Mouse (Mus musculus): Measurements from ENCODE around the gene Dusp22. TPM values are rescaled to one million over a fixed set of nuclear protein-coding genes. Genes with fewer than 3 reads are reported as not detected.

The Dusp22 gene
- polyA plus RNA-seq, 1 experiment, result 0.03 TPM

DNA sequence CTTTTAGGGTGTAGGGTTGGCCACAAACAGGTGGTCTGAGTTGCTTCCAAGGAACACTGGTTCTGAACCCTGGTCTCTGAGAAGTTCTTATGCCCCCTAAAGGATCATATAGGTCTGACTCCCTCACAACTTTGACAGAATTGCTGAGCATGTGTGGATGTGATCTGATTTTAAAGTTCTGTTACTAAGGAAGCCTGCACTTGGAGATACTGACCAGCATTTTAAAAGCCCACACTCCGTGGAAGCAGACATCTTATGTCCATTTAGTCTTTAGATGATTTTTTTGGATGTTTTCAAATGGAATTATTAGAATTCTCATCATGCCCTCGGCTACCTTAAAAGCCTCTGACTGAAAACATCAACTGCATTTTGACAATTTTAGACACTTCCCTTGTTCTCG is 95.8 kb downstream of the Dusp22 start:
- H3K36me3 ChIP-seq (ENCODE audit: control insufficient read depth), result no peaks in the 10 kb centered on the region
- H3K27me3 ChIP-seq (ENCODE audit: control insufficient read depth), result peaks cover 17% of the 10 kb centered on the region
- H3K9me3 ChIP-seq (ENCODE audit: control insufficient read depth, low read length), result no peaks in the 10 kb centered on the region
- H3K4me3 ChIP-seq (replicated peaks), result no peak overlapping the region
- H3K4me1 ChIP-seq (ENCODE audit: control insufficient read depth), result no peaks in the 10 kb centered on the region
- TF ChIP-seq TAL1 (IDR thresholded peaks at IDR 0.05; ENCODE audit: low read length) (no peak), GATA1 (IDR thresholded peaks at IDR 0.05; ENCODE audit: low read length) (no peak)

DNA sequence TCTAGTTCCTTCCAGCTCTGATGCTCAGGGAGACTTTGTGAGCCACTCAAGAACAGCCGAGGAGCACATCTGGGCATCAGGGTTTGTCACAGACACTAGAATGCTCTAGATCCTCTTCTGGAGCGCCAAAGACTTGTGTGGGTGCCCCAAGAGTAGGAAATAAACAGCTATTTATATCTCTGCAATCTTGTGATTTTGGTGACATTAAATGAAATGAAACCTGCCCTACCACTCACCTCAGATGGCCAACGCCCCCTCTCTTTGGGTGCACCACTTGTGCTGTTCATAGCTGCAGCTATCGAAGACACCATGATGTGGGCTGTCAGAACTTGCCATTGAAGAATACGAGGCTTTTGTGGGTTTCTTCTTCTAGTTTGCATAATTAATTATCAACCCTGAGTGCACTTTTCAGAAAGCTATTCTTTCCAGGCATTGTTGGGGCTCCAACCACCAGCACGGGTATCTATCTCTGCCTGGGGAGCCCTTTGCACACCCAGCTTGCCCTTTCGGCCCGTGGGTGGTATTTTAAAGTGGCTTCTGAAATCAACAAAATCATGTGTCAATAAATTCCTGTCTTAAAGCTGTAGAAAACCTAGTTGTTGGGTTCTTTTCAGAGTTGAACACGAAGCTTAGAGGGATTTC is 96.3 kb downstream of the Dusp22 start:
- H3K4me3 ChIP-seq (replicated peaks), result no peak overlapping the region
- no peaks in the 10 kb centered on the region for H3K4me1 ChIP-seq (ENCODE audit: control insufficient read depth)
- no peak for TF ChIP-seq TAL1 (IDR thresholded peaks at IDR 0.05; ENCODE audit: low read length)
- no peak for TF ChIP-seq GATA1 (IDR thresholded peaks at IDR 0.05; ENCODE audit: low read length)
- no peaks in the 10 kb centered on the region for H3K36me3 ChIP-seq (ENCODE audit: control insufficient read depth)
- peaks cover 11% of the 10 kb centered on the region for H3K27me3 ChIP-seq (ENCODE audit: control insufficient read depth)
- H3K9me3 ChIP-seq (ENCODE audit: control insufficient read depth, low read length), result no peaks in the 10 kb centered on the region

DNA sequence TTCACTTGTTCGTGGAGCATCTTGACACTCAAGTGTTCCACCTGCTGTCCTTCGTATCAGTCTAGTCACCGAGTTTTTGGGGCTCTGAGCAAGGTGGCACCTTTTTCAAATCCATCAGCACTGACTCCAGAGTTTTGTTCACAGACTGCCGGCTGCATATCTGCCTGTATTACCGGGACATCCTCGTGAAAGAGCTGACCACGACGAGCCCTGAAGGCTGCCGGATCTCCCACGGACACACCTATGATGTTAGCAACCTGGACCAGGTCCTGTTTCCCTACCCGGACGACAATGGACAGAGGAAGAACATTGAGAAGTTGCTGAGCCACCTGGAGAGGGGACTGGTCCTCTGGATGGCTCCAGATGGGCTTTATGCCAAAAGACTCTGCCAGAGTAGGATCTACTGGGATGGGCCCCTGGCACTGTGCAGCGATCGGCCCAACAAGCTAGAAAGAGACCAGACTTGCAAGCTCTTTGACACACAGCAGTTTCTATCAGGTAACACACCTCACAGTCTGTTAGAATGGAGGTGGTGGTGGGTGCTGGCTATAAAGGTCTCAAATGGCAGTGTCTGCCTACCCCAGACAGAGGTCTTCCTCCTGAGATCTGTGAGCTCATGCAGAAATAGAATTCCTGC is 97.6 kb downstream of the Dusp22 start:
- Histone ChIP-seq H3K36me3 (ENCODE audit: control insufficient read depth) (no peaks in the 10 kb centered on the region), H3K4me1 (ENCODE audit: control insufficient read depth) (no peaks in the 10 kb centered on the region), H3K4me3 (replicated peaks) (no peak overlapping the region), H3K9me3 (ENCODE audit: control insufficient read depth, low read length) (no peaks in the 10 kb centered on the region), H3K27me3 (ENCODE audit: control insufficient read depth) (0 out of 2 replicates have a peak, but pooled peaks cover 3% of the 10 kb centered on the region)
- no peak for TF ChIP-seq TAL1 (IDR thresholded peaks at IDR 0.05; ENCODE audit: low read length)
- TF ChIP-seq GATA1 (IDR thresholded peaks at IDR 0.05; ENCODE audit: low read length), result no peak

DNA sequence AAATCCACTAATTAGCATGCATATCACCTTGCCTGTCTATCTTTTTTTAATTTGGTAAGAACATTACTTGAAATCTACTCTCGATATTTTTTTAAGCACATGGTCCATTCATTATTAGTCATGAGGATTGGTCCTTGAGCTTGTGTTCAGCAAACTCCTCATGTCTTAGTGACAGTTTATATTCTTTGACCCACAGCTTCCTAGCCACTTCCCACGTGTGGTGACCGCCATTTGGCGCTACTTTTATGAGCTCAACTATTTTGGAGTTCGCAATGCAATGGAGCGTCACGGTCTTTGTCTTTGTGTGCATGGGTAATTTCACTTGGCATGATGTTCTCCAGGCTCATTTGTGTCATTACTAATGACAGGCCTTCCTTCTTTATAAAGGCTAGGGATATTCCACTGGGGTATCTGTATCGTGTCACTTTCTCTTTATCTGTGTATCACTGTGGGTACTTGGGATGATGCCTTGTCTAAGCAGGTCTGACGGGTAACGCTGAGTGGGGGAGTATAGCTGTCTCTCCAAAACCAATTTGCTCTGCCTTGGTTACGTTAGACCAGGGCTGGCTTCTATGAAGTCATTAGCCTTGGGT is 99.1 kb downstream of the Dusp22 start:
- Histone ChIP-seq H3K9me3 (ENCODE audit: control insufficient read depth, low read length) (no peaks in the 10 kb centered on the region), H3K4me1 (ENCODE audit: control insufficient read depth) (no peaks in the 10 kb centered on the region), H3K4me3 (replicated peaks) (no peak overlapping the region), H3K27me3 (ENCODE audit: control insufficient read depth) (no peaks in the 10 kb centered on the region), H3K36me3 (ENCODE audit: control insufficient read depth) (no peaks in the 10 kb centered on the region)
- no peak for TF ChIP-seq TAL1 (IDR thresholded peaks at IDR 0.05; ENCODE audit: low read length)
- TF ChIP-seq GATA1 (IDR thresholded peaks at IDR 0.05; ENCODE audit: low read length), result no peak

DNA sequence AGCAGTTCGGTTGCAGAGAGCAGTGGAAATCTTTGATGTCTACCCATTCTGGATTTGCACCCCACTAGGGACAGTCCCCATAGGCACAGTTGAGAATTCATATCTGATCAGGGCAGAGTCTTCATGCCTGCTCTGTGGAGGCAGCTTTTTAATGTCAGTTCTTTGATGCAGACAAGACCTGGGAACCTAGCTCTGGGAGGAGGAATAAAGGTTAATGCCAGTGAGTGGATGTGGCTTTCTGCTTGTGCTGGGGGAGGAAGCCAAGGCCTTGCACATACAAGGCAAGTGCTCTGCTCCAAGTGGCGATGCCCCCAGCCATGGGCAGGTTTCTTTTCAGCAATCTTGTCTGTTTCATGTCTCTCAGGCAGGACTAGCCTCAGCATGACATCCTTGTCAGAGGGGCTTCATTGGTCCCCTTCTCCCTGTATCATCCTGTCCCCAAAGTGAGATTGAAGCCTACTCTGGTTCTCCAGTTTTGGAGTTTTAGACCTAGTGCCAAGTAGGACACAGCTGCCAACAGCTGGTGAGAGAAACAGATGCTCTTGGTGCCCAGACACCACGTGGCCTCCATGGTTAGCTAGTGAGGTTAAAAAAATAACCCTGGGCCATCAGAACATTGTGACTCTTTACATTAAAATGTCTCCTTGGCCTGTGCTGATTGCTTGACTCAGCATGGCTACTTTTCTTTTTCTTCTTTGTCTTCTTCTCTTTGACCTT is 100.7 kb downstream of the Dusp22 start:
- H3K4me3 ChIP-seq (replicated peaks), result no peak overlapping the region
- H3K36me3 ChIP-seq (ENCODE audit: control insufficient read depth), result no peaks in the 10 kb centered on the region
- H3K27me3 ChIP-seq (ENCODE audit: control insufficient read depth), result no peaks in the 10 kb centered on the region
- H3K9me3 ChIP-seq (ENCODE audit: control insufficient read depth, low read length), result no peaks in the 10 kb centered on the region
- no peaks in the 10 kb centered on the region for H3K4me1 ChIP-seq (ENCODE audit: control insufficient read depth)
- TF ChIP-seq GATA1 (IDR thresholded peaks at IDR 0.05; ENCODE audit: low read length) (no peak), TAL1 (IDR thresholded peaks at IDR 0.05; ENCODE audit: low read length) (no peak)

Other genes with a start within 250 kb of the Dusp22 start
- 13.1 and 14.6 TPM in 2 replicates for gene Uqcrfs1, start 114.6 kb upstream of the Dusp22 start, polyA plus RNA-seq (2012)
- gene Irf4, start 89.2 kb downstream of the Dusp22 start, polyA plus RNA-seq (2012), result not detected in 2 replicates